In the genomic region with DNA sequence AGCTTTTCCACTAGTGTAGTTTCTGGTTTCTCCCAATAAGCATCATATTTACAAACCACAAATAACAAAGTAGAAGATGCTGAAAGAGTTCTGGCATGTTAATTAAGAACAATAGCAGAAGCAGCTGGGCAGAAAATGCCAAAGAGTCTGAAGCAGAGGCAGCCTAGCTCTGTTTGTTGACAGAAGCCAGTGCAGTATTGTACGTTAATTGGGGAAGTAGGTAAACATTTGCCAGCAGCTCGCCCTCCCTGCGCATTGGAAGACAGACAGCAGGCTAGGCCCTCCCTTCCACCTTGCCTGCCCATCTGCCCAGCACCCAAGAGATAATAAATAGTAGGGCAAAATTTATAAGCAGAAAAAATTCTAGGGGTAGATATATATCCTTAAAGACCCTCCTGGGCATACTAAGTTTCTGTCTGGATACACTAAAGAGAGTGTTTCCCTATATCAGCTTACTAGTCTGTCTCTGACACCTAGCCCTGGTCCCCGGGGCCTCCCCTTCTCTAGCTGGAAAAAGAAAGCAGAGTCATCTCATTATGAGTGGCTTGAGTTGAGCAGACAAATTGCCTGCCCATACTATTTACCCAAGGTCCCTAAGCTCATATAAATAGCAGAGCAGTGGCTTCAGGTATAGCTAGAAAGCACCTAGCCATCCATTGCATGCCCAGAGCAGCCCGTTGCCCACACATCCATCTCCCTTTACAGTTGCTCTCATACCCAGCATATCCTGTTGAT, we compare ENCODE assay signal across 18 mouse cellular contexts. TPM values are rescaled to one million over a fixed set of nuclear protein-coding genes. Genes with fewer than 3 reads are reported as not detected.
DNase-seq lines count a peak whose midpoint lies in the region; ATAC-seq lines count a peak whose summit lies in the region.
"Had no signal": no experiment of that assay in that cellular context is flagged by ENCODE, and none has a peak within 500 bp of the region (broad histone marks: within the 10 kb centered on the region; RNA-seq: fewer than 3 reads in every experiment).

No protein-coding gene starts in this region.

- H3K4me2 ChIP-seq in heart, embryonic 11.5 days = no peak overlapping the region
- H3K4me2 ChIP-seq: hindbrain, embryonic 13.5 days had no signal

- no peaks in the 10 kb centered on the region for H3K4me1 ChIP-seq in heart, embryonic 11.5 days (ENCODE audit: control insufficient read depth, insufficient read depth, low read length)
- no peaks in the 10 kb centered on the region for H3K4me1 ChIP-seq in hindbrain, embryonic 10.5 days (replicated peaks)
- H3K4me1 ChIP-seq: hindbrain, embryonic 13.5 days had no signal

- H3K27ac ChIP-seq in heart, embryonic 11.5 days (ENCODE audit: low read depth, low read length) = no peak overlapping the region
- H3K27ac ChIP-seq in hindbrain, embryonic 10.5 days = no peak overlapping the region
- H3K27ac ChIP-seq: hindbrain, embryonic 13.5 days; hindbrain, postnatal 0 days had no signal

- H3K9me3 ChIP-seq in heart, embryonic 11.5 days (replicated peaks; ENCODE audit: control insufficient read depth, low read length) = no peaks in the 10 kb centered on the region
- no peaks in the 10 kb centered on the region for H3K9me3 ChIP-seq in hindbrain, embryonic 10.5 days
- H3K9me3 ChIP-seq: G1E; hindbrain, embryonic 13.5 days had no signal

- no peak overlapping the region for H3K4me3 ChIP-seq in heart, embryonic 11.5 days (ENCODE audit: low read depth, low read length)
- H3K4me3 ChIP-seq in hindbrain, embryonic 10.5 days = no peak overlapping the region
- H3K4me3 ChIP-seq: hindbrain, embryonic 13.5 days had no signal

- no peak for ATAC-seq in heart, embryonic 11.5 days (replicated peaks; ENCODE audit: insufficient number of reproducible peaks, low FRiP score, low TSS enrichment)
- ATAC-seq: forebrain, postnatal 0 days; hindbrain, postnatal 0 days had no signal

- no peaks in the 10 kb centered on the region for H3K27me3 ChIP-seq in heart, embryonic 11.5 days (ENCODE audit: control insufficient read depth, insufficient read depth, low read length)
- H3K27me3 ChIP-seq in hindbrain, embryonic 10.5 days (ENCODE audit: insufficient read depth, poor library complexity, severe bottlenecking) = no peaks in the 10 kb centered on the region
- H3K27me3 ChIP-seq: hindbrain, embryonic 13.5 days had no signal

- WGBS in heart, embryonic 11.5 days (ENCODE audit: insufficient replicate concordance) = 84% methylated on average over 5 of the region's 5 CpGs
- 79% methylated on average over 5 of the region's 5 CpGs for WGBS in hindbrain, embryonic 10.5 days

- no peak overlapping the region for H3K9ac ChIP-seq in heart, embryonic 11.5 days (ENCODE audit: low read depth, low read length)
- H3K9ac ChIP-seq: forebrain, postnatal 0 days; hindbrain, embryonic 13.5 days had no signal

- peak; percentile 81 for DNase-seq in heart, adult 11 months
- DNase-seq in retina, postnatal 1 day = peak; percentile 57
- DNase-seq in retina, embryonic 14.5 days (ENCODE audit: low spot score) = no peak
- DNase-seq in Muller cell, postnatal 12 days (ENCODE audit: inconsistent ontology term) = peak; percentile 85
- no peak for DNase-seq in hindbrain, embryonic 10.5 days (ENCODE audit: low spot score)
- DNase-seq: adrenal gland, postnatal 10 days; cerebellum, adult 11-12 months; cerebellum, adult 9-11 months; cerebellum, postnatal 36 days; forebrain, postnatal 0 days; gastrocnemius, postnatal 25 days; heart, postnatal 10 days; heart, postnatal 4 days had no signal

- H3K36me3 ChIP-seq in heart, embryonic 11.5 days (ENCODE audit: control insufficient read depth, insufficient read depth, low read length) = peaks cover 2% of the 10 kb centered on the region; the same call in 1 of the 2 replicates
- peaks cover 10% of the 10 kb centered on the region; the same call in 1 of the 2 replicates for H3K36me3 ChIP-seq in hindbrain, embryonic 10.5 days

RNA-seq across cellular contexts. Expression of gene Dmrta2, which starts 17.5 kb away (rescaled TPM):
- polyA plus RNA-seq in heart, embryonic 11.5 days (2014; fragmentation: Nextera tagmentation; extraction: Ambion mirVana) = 0.06 TPM in 1 of 2 replicates, not detected in the other
- 0.30 and 0.41 TPM in 2 replicates for polyA plus RNA-seq in hindbrain, embryonic 10.5 days (2016; fragmentation: Nextera tagmentation; extraction: Ambion mirVana)
- polyA plus RNA-seq: heart, embryonic 14.5 days had no signal

Comparison
In these comparisons a context has a peak if more than half of its experiments do, and no peak if none do; other contexts are left out.
1. DNase-seq: peak in heart, adult 11 months (single experiment), retina, postnatal 1 day (single experiment) and Muller cell, postnatal 12 days (single experiment); none in retina, embryonic 14.5 days (single experiment) and hindbrain, embryonic 10.5 days (single experiment).